ENCODE assay signal across 8 mouse cellular contexts in the genomic region with DNA sequence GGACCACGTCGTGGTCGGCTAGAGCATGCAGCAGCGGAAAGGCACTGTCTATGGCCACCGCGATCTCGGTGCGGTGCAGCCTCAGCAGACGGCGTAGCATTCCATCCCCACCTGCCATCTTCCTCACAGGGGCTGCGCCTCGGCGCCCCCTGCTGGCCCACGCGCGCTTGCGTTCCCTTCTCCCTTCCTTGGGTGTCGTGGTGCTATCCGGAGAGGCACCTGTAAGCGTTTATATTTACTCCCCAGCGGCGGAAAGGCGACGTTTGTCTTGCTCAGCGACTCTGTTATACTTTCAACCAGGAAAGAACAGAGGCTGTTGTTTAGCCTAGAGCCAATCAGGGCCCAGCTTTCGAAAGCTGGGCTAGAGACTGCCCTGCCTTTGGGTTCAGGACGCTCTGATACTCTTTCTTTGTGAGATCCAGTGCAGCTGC. TPM values are rescaled to one million over a fixed set of nuclear protein-coding genes. Genes with fewer than 3 reads are reported as not detected.
DNase-seq lines count a peak whose midpoint lies in the region; ATAC-seq lines count a peak whose summit lies in the region.

A gene (minus strand): TSS at position 205 of the 431 bp plus-strand sequence.

- no peak within 1 kb of the TSS for H3K27ac ChIP-seq in intestine, embryonic 15.5 days
- no peak within 1 kb of the TSS for H3K27ac ChIP-seq in limb, embryonic 12.5 days
- no peak within 1 kb of the TSS for H3K27ac ChIP-seq in midbrain, embryonic 12.5 days (replicated peaks)

- no peaks in the 10 kb centered on the region for H3K36me3 ChIP-seq in intestine, embryonic 15.5 days
- H3K36me3 ChIP-seq in limb, embryonic 12.5 days = no peaks in the 10 kb centered on the region
- no peaks in the 10 kb centered on the region for H3K36me3 ChIP-seq in midbrain, embryonic 12.5 days

- peaks cover 10% of the 10 kb centered on the region for H3K4me1 ChIP-seq in intestine, embryonic 15.5 days (replicated peaks)
- peaks cover 19% of the 10 kb centered on the region; the same call in 1 of the 2 replicates for H3K4me1 ChIP-seq in limb, embryonic 12.5 days (replicated peaks)
- H3K4me1 ChIP-seq in midbrain, embryonic 12.5 days = peaks cover 5% of the 10 kb centered on the region; the same call in 1 of the 2 replicates

- 3% methylated on average over 27 of the region's 27 CpGs for WGBS in intestine, embryonic 15.5 days
- WGBS in limb, embryonic 12.5 days = 3% methylated on average over 27 of the region's 27 CpGs
- 1% methylated on average over 27 of the region's 27 CpGs for WGBS in midbrain, embryonic 12.5 days

- H3K9ac ChIP-seq in intestine, embryonic 15.5 days = peak within 1 kb of the TSS; percentile 14
- no peak within 1 kb of the TSS for H3K9ac ChIP-seq in limb, embryonic 12.5 days (replicated peaks)
- H3K9ac ChIP-seq in midbrain, embryonic 12.5 days (replicated peaks) = 0 out of 2 replicates have a peak within 1 kb of the TSS, but pooled peaks have one; percentile 4

- peak; percentile 94 for ATAC-seq in common myeloid progenitor, adult 5-6 weeks (replicated peaks; ENCODE audit: low read depth, poor library complexity, severe bottlenecking)
- peak; percentile 85 for ATAC-seq in intestine, embryonic 15.5 days
- 0 out of 2 replicates have a peak, but pooled peaks have one; percentile 68 for ATAC-seq in limb, embryonic 12.5 days (ENCODE audit: insufficient number of reproducible peaks, insufficient read depth, low FRiP score, low TSS enrichment, low read depth)
- ATAC-seq in midbrain, embryonic 12.5 days (ENCODE audit: low FRiP score, low read depth) = peak; percentile 72

- intact Hi-C loops in gastrocnemius, postnatal 14 days (cut with DNase I; ENCODE audit: low total_unique reads) = no loop called here

- DNase-seq in ovary, postnatal 14 days (ENCODE audit: low spot score) = peak; percentile 38
- no peak for DNase-seq in ovary, adult 18-20 months (ENCODE audit: low spot score)
- peak; percentile 41 for DNase-seq in gastrocnemius, postnatal 14 days
- peak; percentile 38 to 63 for DNase-seq in spleen, postnatal 14 days (ENCODE audit: low spot score in 2 of 2)

- no peaks in the 10 kb centered on the region for H3K9me3 ChIP-seq in intestine, embryonic 15.5 days
- no peaks in the 10 kb centered on the region for H3K9me3 ChIP-seq in limb, embryonic 12.5 days
- H3K9me3 ChIP-seq in midbrain, embryonic 12.5 days = no peaks in the 10 kb centered on the region

- 0 out of 2 replicates have a peak, but pooled peaks cover 6% of the 10 kb centered on the region for H3K27me3 ChIP-seq in intestine, embryonic 15.5 days (replicated peaks)
- peaks cover 12% of the 10 kb centered on the region; the same call in 1 of the 2 replicates for H3K27me3 ChIP-seq in limb, embryonic 12.5 days
- H3K27me3 ChIP-seq in midbrain, embryonic 12.5 days = peaks cover 12% of the 10 kb centered on the region

- H3K4me2 ChIP-seq in intestine, embryonic 15.5 days (replicated peaks) = peak within 1 kb of the TSS; percentile 63
- peak within 1 kb of the TSS; percentile 51 for H3K4me2 ChIP-seq in limb, embryonic 12.5 days
- peak within 1 kb of the TSS; percentile 46 for H3K4me2 ChIP-seq in midbrain, embryonic 12.5 days (replicated peaks)

- H3K4me3 ChIP-seq in intestine, embryonic 15.5 days (replicated peaks) = peak within 1 kb of the TSS; percentile 21
- H3K4me3 ChIP-seq in limb, embryonic 12.5 days (replicated peaks) = peak within 1 kb of the TSS; percentile 22
- H3K4me3 ChIP-seq in midbrain, embryonic 12.5 days = peak within 1 kb of the TSS; percentile 23

RNA-seq across cellular contexts. Expression of the gene that starts here (rescaled TPM):
- not detected in 2 replicates for total RNA-seq in common myeloid progenitor, adult 5-6 weeks (2017)
- not detected for total RNA-seq in gastrocnemius, postnatal 14 days (2021)
- polyA plus RNA-seq in intestine, embryonic 15.5 days (2015; fragmentation: Nextera tagmentation; extraction: Ambion mirVana) = 0.15 and 0.28 TPM in 2 replicates
- 0.53 and 0.90 TPM in 2 replicates for polyA plus RNA-seq in limb, embryonic 12.5 days (2016; fragmentation: Nextera tagmentation; extraction: Ambion mirVana)
- 0.17 and 0.35 TPM in 2 replicates for polyA plus RNA-seq in midbrain, embryonic 12.5 days (2016; fragmentation: Nextera tagmentation; extraction: Ambion mirVana)

Comparison
In these comparisons a context has a peak if more than half of its experiments do, and no peak if none do; other contexts are left out.
1. Peak in ATAC-seq in common myeloid progenitor, adult 5-6 weeks; RNA of the gene not detected or under 1 TPM.
2. Peak in DNase-seq in gastrocnemius, postnatal 14 days; RNA of the gene not detected or under 1 TPM.
3. Peak in ATAC-seq, H3K4me3 ChIP-seq, H3K9ac ChIP-seq and H3K4me2 ChIP-seq in intestine, embryonic 15.5 days; RNA of the gene not detected or under 1 TPM.
4. Peak in ATAC-seq, H3K4me3 ChIP-seq and H3K4me2 ChIP-seq in limb, embryonic 12.5 days; RNA of the gene not detected or under 1 TPM.
5. Peak in ATAC-seq, H3K4me3 ChIP-seq, H3K9ac ChIP-seq and H3K4me2 ChIP-seq in midbrain, embryonic 12.5 days; RNA of the gene not detected or under 1 TPM.